Mouse (Mus musculus): ENCODE measurements around the gene Ifna6. TPM values are rescaled to one million over a fixed set of nuclear protein-coding genes. Genes with fewer than 3 reads are reported as not detected.
"Not testable (repeated sequence)": the region's sequence is repeated elsewhere in the genome, so short reads cannot be mapped to it uniquely, and the experiment has no call there.

Gene Ifna6
- not detected in 2 replicates for polyA plus RNA-seq (2015; fragmentation: Nextera tagmentation; extraction: Ambion mirVana)

GRCm38 (mm10) chr4:88827116-88827515, at the start of gene Ifna6:
TSS of gene Ifna6 (plus strand) at chr4:88827416.
- not testable (repeated sequence) for H3K27ac ChIP-seq; H3K4me1 ChIP-seq (replicated peaks); H3K9ac ChIP-seq; H3K4me2 ChIP-seq (replicated peaks); H3K4me3 ChIP-seq (replicated peaks); H3K27me3 ChIP-seq (replicated peaks); H3K36me3 ChIP-seq; H3K9me3 ChIP-seq; ATAC-seq

GRCm38 (mm10) chr4:88779550-88779949, 47.7 kb upstream of the Ifna6 start, which contains the start of gene Gm13272:
TSS of gene Gm13272 (plus strand) at chr4:88779850.
- H3K4me2 ChIP-seq (replicated peaks); ATAC-seq; H3K27ac ChIP-seq; H3K36me3 ChIP-seq; H3K27me3 ChIP-seq (replicated peaks); H3K4me1 ChIP-seq (replicated peaks); H3K9ac ChIP-seq; H3K9me3 ChIP-seq; H3K4me3 ChIP-seq (replicated peaks): not testable (repeated sequence)
- no CpG with 5 or more reads among the region's 29 CpGs for WGBS

- H3K4me2 ChIP-seq (replicated peaks); H3K27me3 ChIP-seq (replicated peaks); H3K9ac ChIP-seq; H3K4me1 ChIP-seq (replicated peaks); ATAC-seq; H3K9me3 ChIP-seq; H3K36me3 ChIP-seq; H3K27ac ChIP-seq; H3K4me3 ChIP-seq (replicated peaks): not testable (repeated sequence)
- WGBS = 54% methylated on average over 16 of the region's 18 CpGs
Observed at GRCm38 (mm10) chr4:88780320-88780719, 46.9 kb upstream of the Ifna6 start.

GRCm38 (mm10) chr4:88781831-88782230, 45.4 kb upstream of the Ifna6 start, which contains the start of gene Ifnz:
TSS of gene Ifnz (plus strand) at chr4:88782131.
- H3K4me2 ChIP-seq (replicated peaks) = peak within 1 kb of the TSS; percentile 47
- not testable (repeated sequence) for H3K9me3 ChIP-seq; H3K27ac ChIP-seq; ATAC-seq; H3K9ac ChIP-seq; H3K27me3 ChIP-seq (replicated peaks); H3K36me3 ChIP-seq; H3K4me1 ChIP-seq (replicated peaks)
- 0 out of 2 replicates have a peak within 1 kb of the TSS, but pooled peaks have one; percentile 16 for H3K4me3 ChIP-seq (replicated peaks)
- 21% methylated on average over 4 of the region's 7 CpGs for WGBS

- H3K27me3 ChIP-seq (replicated peaks); H3K27ac ChIP-seq; H3K9me3 ChIP-seq; H3K9ac ChIP-seq; ATAC-seq; H3K36me3 ChIP-seq; H3K4me1 ChIP-seq (replicated peaks): not testable (repeated sequence)
- Histone ChIP-seq H3K4me2 (replicated peaks) (peak overlapping the region; percentile 47), H3K4me3 (replicated peaks) (0 out of 2 replicates have a peak overlapping the region, but pooled peaks have one; percentile 16)
- WGBS = 0% methylated on average over 12 of the region's 31 CpGs
Observed at GRCm38 (mm10) chr4:88782335-88782734, 44.9 kb upstream of the Ifna6 start.

GRCm38 (mm10) chr4:88785409-88785808, 41.8 kb upstream of the Ifna6 start, which contains the start of gene Gm13276:
TSS of gene Gm13276 (plus strand) at chr4:88785709.
- not testable (repeated sequence) for H3K4me3 ChIP-seq (replicated peaks); H3K27ac ChIP-seq; H3K4me1 ChIP-seq (replicated peaks); H3K36me3 ChIP-seq; H3K9me3 ChIP-seq; H3K9ac ChIP-seq; ATAC-seq; H3K27me3 ChIP-seq (replicated peaks); H3K4me2 ChIP-seq (replicated peaks)
- WGBS = no CpG with 5 or more reads among the region's 27 CpGs

GRCm38 (mm10) chr4:88788402-88788801, 38.8 kb upstream of the Ifna6 start, which contains the start of gene Gm13277:
TSS of gene Gm13277 (plus strand) at chr4:88788632.
- not testable (repeated sequence) for H3K36me3 ChIP-seq, H3K9ac ChIP-seq

GRCm38 (mm10) chr4:88791250-88791649, 36.0 kb upstream of the Ifna6 start, which contains the start of gene Gm13278:
TSS of gene Gm13278 (plus strand) at chr4:88791550.
- H3K4me3 ChIP-seq (replicated peaks); H3K27ac ChIP-seq; H3K9ac ChIP-seq; H3K9me3 ChIP-seq; H3K4me2 ChIP-seq (replicated peaks); H3K36me3 ChIP-seq; H3K4me1 ChIP-seq (replicated peaks); ATAC-seq; H3K27me3 ChIP-seq (replicated peaks): not testable (repeated sequence)
- no CpG with 5 or more reads among the region's 28 CpGs for WGBS

More at GRCm38 (mm10) chr4:88788402-88788801, 38.8 kb upstream of the Ifna6 start, which contains the start of gene Gm13277:
- not testable (repeated sequence) for H3K9me3 ChIP-seq; H3K4me2 ChIP-seq (replicated peaks); H3K27ac ChIP-seq; H3K4me3 ChIP-seq (replicated peaks); H3K4me1 ChIP-seq (replicated peaks); H3K27me3 ChIP-seq (replicated peaks); ATAC-seq
- WGBS = 0% methylated on average over 3 of the region's 28 CpGs

- not testable (repeated sequence) for H3K9ac ChIP-seq; H3K4me2 ChIP-seq (replicated peaks); ATAC-seq; H3K27me3 ChIP-seq (replicated peaks); H3K27ac ChIP-seq; H3K4me3 ChIP-seq (replicated peaks); H3K4me1 ChIP-seq (replicated peaks); H3K36me3 ChIP-seq; H3K9me3 ChIP-seq
- WGBS = 2% methylated on average over 15 of the region's 52 CpGs
Observed at GRCm38 (mm10) chr4:88793936-88794675, 33.1 kb upstream of the Ifna6 start, which contains the start of gene Gm13275. TSS of gene Gm13275 (plus strand) at chr4:88794487.

- not testable (repeated sequence) for H3K4me2 ChIP-seq (replicated peaks); ATAC-seq
- WGBS = no CpG with 5 or more reads among the region's 28 CpGs
Observed at GRCm38 (mm10) chr4:88797097-88797496, 30.1 kb upstream of the Ifna6 start, which contains the start of gene Gm13279. TSS of gene Gm13279 (plus strand) at chr4:88797397.

GRCm38 (mm10) chr4:88799365-88799764, 27.9 kb upstream of the Ifna6 start, which contains the start of gene Gm13285:
TSS of gene Gm13285 (plus strand) at chr4:88799665.
- H3K4me3 ChIP-seq (replicated peaks); ATAC-seq; H3K4me2 ChIP-seq (replicated peaks); H3K36me3 ChIP-seq; H3K4me1 ChIP-seq (replicated peaks); H3K27ac ChIP-seq; H3K9me3 ChIP-seq; H3K27me3 ChIP-seq (replicated peaks); H3K9ac ChIP-seq: not testable (repeated sequence)
- 10% methylated on average over 5 of the region's 7 CpGs for WGBS

More at GRCm38 (mm10) chr4:88797097-88797496, 30.1 kb upstream of the Ifna6 start, which contains the start of gene Gm13279:
- not testable (repeated sequence) for H3K9me3 ChIP-seq; H3K27me3 ChIP-seq (replicated peaks); H3K36me3 ChIP-seq; H3K27ac ChIP-seq; H3K4me3 ChIP-seq (replicated peaks); H3K4me1 ChIP-seq (replicated peaks); H3K9ac ChIP-seq

GRCm38 (mm10) chr4:88802954-88803353, 24.3 kb upstream of the Ifna6 start, which contains the start of gene Gm13287:
TSS of gene Gm13287 (plus strand) at chr4:88803254.
- ATAC-seq; H3K27ac ChIP-seq; H3K9me3 ChIP-seq; H3K27me3 ChIP-seq (replicated peaks); H3K36me3 ChIP-seq; H3K4me3 ChIP-seq (replicated peaks); H3K4me1 ChIP-seq (replicated peaks); H3K9ac ChIP-seq: not testable (repeated sequence)
- no CpG with 5 or more reads among the region's 29 CpGs for WGBS
- H3K4me2 ChIP-seq (replicated peaks) = peak within 1 kb of the TSS; percentile 28; the same call in 1 of the 2 replicates

All from intestine, embryonic 15.5 days (tissue).